Mouse (Mus musculus) cerebellum, postnatal 14 days (tissue): Measurements from ENCODE around the gene Kcnh5.
A peak's percentile ranks its signal among the peaks of the same experiment; 100 is the strongest.

ENCODE experiments used
- DNase-seq, 2 experiments: peaks; one replicate each; pipeline ENCODE4 v3.0.0; 2021; ENCODE audit warnings: mixed read lengths in 2 of 2

Gene Kcnh5

DNA sequence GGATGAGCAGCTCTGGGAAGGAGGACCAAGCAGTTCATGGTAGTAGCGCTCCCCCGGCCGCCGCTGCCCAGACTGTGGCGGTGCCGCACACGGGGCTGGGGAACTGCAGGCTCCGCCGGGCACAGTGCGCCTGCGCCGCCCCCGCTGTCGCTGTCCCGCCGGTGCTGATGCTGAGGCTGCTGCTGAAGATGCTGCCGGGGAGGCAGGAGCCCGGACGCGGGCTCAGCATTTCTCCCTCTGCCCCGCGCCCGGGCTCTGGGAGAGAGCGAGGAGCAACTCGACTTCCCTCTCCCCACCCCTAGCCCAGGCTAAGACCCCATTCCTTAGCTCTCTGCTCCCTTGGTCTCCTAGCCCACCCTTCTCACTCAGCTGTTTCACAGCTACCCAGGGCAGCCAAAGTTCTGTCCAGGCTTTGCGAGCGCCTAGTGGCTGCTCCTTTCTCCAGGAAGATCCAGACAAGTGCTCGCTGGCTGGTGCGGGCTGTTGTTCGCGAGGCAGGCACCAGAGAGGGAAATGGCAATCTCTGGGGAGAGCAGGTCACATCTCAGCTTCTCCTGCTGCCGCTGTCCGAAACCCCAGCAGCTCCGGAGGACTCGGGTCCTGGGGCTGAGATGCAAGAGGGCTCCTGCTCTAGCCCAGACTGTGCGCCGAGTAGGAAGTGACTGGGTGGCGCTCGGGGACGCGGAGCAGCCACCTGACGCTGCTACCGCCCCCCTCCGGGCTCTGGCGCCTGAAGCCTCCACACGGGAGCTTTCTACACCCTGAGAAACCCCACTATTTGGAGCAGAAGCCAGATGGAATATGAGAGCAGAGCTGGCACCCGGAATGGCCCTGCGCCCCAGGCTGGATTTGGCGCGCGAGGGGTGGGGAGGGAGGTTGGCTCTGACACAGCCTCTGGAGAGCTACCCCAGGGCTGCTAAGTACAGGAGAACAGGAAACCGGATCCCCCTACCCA is at the start of gene Kcnh5:
Gene Kcnh5 (minus strand): TSS at position 642 of the 955 bp plus-strand sequence.
- peak; percentile 60 to 62 for DNase-seq

DNA sequence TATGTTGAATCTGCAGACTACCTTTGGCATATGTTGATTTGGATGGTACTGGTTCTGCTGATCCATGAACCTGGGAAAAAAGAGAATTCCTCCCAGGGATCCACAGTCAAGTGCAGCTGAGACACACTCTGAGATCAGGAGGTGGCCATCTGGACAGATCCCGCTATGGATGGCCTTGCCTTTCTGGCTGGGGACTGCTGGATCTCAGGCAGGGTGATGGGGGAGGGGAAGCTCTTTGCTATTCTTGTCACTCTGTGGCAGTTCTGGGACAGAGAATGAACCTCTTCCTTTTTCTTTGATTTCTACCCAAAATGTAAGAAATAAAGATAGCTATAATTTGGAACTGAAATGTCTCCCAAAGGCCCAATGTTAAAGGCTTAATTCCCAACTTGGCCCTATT is 46.8 kb upstream of the Kcnh5 start:
- DNase-seq, result peak; percentile 46 to 47

DNA sequence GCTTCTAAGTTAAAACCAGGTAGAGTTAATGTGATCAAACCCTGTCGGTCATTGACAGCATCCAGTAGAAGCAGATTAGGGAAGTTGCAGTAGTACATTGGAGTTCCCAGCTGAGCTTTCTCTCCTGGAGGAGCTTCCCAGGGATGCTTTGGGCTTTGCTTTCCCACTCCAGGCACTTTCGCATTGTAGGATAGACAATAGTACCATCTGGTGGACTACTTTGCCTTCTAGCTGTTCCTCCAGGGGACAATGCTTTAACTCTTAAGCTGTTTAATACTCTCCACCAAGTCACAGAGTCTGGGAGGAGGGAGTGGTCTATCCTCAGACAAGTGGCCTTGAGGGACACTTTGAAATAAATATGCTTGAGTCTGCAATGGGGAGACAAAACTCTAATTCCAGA is 12.3 kb upstream of the Kcnh5 start:
- no peak for DNase-seq

DNA sequence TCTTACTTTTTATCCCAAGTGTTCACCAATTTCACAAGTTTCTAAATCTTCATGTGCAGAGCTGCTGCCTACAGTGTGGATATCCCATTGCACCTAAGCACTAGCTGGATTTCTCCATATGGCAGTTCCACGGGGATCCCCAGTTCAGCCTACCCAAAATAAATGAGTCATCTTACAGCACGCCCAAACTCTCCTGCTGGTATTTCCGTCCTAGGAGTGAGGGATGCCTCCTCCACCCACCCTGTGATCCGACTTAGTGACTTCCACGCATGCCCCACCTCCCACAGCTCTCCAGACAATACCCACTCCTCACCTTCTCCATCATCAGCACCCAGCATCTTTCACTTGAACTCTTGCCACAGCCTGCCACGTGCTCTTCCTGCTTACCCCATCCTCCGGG is 5.5 kb upstream of the Kcnh5 start:
- DNase-seq, result no peak

DNA sequence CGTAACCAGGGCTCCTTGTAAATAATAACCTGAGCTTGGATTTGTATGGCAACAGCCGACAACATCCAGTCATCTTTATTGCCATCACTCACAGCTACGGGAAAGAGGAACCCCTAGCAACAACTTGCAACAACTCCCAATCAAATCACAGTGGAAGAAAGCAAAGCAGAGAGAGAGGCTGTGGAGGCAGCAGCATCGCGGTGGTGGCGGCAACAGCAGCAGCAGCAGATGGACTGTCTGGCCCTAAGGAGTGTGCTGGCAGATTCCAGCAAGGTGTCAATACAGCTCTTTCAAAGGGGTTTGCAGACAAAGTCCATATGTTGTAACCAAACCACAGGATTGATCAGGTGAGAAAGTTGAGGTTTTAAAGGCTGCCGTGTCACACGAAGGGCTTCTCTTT is 2.4 kb upstream of the Kcnh5 start:
- DNase-seq, result peak; percentile 11 to 16

DNA sequence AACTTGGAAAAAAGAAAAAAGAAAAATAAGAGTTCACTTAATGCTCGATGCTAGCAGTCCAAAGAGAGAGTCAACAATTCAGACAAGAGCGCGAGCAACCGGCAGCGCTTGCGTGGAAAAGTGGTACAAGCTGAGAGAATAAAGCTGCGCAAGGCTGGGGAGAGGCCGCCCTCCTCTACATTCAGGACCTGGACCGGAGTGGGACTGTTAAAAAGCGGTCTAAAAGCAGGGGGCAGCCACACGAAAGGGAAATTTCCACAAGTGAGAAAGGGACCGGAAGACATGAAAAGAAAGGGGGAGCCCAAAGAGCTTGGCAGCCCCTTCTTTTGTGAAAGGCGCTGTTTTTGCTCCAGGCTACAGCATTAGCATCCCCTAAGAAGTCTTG is 506 bp upstream of the Kcnh5 start:
- DNase-seq, result peak; percentile 12

DNA sequence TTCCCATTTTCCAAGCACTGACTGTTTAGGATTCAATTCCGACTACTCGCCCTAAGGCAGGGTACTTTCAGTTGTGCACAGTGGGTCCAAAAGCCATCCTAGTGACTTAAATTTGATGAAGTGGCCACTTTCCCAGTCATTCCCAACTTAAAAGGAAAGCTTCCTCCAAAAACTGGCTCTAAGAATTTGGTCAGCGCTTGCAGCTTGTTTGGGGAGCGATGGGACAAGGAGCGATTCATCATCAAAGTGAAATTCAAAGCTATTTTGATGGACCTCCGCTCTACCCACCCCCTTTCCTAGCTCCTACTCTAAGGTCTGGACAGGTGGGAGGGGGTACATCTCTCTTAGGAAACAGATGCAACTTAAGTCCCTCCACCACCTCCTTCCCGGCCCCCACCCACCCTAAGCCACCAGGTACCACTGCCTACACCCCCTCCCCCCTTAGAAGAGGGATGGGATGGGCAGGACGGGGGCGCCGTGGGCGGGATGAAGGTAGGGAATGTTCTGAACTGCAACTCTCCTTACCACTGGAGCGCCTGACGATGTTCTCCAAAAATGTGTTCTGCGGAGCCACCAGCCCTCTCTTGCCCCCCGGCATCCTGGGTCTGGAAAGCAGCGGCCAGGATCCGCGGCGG is 1.1 kb downstream of the Kcnh5 start:
- DNase-seq, result no peak

DNA sequence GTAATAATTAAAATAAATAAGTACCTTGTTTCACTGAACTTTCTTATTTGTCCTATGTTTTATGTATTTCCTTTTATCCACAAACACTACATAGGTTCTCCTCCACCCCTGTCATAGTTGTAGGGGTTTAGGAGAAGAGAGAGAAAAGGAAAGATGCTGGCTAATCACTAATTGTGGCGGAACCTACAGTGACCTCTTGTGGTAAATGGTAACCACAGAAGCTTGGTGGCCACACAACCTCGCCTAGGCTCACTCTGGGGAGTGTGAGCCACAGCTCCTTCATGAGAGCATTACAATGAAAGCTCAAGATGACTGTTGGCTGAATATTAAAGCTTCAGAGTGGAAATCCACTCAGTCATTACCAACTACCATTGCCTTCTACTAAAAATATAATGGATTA is 6.2 kb downstream of the Kcnh5 start:
- peak; percentile 37 to 49 for DNase-seq

DNA sequence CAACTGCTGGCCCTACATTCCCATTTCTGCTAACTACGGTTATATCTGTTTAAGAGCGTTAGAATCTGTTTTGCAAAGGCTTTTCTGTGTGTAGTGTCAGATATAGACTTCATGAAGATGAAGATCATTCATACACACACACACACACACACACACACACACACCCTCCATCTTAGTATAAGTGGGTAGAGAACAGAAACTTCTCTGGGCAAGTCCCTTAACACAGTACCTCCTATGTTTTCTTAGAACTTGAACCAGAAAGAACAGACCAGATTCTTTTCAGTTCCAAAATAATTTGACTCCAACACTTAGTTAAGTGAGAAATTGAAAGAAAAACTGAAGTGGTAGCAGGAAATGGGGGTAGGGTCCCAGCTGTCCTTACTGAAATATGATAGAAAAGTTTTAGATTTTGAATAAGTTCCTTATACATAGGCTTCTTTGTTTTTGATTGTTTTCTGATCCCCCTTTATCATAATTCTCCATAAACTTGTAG is 24.0 kb downstream of the Kcnh5 start:
- no peak for DNase-seq

DNA sequence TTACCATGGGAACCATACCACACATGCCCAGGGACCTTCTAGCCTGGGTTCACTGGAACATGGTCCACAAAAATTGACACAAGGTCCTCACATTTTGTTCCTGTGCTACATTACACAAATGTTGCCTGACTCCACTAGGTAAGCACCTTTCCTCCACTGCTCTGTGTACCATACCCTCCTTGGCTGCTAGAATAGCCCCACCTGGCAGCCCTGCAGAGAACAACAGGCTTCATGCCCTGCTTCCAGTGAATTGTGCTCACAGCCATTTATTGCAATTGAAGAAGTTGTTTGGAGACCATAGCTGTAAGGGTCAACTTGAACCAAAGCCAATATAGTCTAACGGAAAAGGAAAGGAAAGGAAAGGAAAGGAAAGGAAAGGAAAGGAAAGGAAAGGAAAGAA is 37.3 kb downstream of the Kcnh5 start:
- DNase-seq, result peak; percentile 6 to 7

DNA sequence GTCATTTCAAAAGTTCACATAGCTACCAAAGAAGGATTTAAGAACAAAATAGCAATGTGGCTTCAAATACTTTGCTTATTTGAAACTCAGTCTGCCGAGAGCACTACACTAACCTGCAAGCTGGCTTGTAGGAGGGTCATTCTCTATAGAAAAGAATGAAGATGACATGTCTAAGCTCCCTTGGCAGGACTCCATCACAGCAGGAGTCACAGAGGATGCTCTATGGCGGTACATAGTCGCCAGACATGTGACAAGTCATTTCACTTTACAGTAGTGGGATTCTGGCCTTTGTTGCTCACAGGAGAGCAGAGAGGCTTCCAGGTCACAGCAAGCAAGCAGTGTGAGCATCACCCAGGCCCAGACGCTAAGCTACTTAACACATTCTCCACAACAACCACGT is 85.2 kb downstream of the Kcnh5 start:
- DNase-seq, result peak; percentile 16 to 42

DNA sequence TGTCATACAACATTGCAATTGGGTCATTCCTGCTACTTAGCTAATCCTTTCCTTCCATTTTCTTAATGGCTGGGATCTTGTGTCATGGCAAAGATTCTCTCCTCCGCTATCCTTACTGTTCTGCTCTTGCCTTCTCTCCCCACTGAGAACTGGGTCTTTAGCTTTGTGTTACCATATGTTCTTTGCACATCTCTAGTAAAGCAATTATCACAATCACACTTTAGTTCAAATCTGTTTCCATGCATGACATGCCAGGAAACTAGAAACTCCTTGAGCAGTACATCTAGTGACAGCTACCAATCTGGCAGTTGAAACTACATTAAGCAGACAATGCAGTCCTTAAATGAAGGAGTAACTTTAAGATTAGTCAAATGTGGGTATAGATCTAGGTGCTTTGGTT is 86.2 kb downstream of the Kcnh5 start:
- no peak for DNase-seq

DNA sequence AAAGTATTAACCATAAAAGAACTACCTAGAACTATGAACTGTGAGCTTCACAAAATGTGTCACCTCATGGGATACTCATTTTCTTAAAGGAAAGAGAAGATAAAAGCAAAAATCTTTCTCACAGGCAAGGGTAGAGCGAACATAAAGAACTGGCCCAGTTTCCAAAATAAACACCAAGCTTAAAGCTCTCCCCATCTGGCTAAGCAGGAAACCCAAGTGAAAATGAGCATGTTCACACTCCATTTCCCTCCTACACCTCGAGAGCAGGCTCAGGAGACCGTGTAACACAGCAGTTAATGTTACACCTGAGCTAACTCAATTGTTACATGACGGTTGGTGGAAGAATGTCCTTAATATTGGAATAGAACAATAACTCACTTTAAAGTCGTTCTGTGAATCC is 100.0 kb downstream of the Kcnh5 start:
- DNase-seq, result no peak

DNA sequence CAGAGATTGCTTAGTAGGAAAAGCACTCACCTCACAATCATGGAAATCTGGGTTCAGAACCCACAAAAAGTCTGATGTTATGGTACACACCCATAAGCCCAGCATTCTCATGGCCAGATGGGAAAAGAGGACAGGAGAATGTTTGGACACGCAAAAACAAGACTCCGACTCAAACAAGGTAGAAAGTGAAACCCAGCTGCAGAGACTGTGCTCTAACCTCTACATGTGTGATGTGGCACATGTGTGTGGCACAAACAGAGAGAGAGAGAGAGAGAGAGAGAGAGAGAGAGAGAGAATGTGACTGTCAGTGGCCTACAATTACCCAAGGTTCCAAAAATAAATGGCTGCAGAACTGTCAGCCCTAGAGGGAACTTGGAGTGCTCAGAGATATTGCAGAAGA is 106.1 kb downstream of the Kcnh5 start:
- no peak for DNase-seq

DNA sequence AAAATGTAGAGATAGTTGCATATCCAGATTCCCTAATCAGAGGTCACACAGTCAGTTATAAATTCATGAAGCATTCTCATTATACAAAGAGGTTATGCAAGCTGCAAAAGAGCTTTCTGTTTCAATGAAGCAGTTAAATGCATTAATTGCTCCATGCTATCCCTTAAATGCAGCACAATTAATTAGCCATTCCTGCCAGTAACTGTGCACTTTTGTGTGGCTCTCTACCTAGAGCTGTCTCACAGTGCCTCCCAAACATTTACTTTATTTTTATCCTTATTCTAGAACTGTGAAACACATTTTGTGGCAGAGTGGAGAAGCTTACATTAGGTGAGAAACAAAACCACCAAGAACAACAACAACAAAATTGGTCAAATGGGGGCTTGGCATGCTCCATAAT is 114.6 kb downstream of the Kcnh5 start:
- no peak for DNase-seq

DNA sequence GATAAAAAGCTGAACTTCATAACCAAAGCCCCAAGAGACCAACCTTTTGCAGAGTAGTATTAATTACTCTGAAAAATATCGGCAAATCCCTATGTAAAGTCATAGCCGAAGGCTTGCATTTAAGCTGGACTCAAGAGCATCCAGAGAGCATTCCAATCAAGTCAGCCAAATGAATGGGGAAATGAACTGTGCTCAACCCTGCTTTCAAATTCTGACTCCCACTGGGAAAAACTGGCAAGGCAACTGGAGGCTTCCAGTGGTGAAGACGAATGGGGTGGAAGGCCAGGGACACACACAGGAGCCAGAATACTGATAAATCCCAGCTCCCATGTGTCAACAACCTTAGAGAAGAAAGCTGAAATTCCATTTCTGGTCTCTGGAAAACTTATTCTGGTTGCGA is 115.4 kb downstream of the Kcnh5 start:
- peak in 1 of 2 experiments; percentile 4 for DNase-seq

DNA sequence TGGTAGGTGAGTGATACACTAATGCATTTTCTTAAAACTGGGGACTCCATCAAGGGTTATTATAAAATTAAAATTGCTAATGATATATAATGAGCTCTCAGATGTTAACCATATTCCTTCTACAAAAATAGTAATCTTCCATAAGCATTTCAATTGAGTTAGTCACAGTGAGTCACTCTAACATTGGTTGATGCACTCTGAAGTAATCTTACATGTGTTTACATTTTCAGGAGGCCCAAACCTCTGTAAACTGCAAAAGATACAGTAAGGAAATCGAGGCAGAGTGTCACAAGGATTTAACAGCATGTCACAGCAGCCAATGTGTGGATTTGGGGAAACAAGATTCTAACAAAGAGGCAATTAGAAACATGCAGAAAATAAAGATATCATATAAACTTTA is 123.4 kb downstream of the Kcnh5 start:
- DNase-seq, result no peak

DNA sequence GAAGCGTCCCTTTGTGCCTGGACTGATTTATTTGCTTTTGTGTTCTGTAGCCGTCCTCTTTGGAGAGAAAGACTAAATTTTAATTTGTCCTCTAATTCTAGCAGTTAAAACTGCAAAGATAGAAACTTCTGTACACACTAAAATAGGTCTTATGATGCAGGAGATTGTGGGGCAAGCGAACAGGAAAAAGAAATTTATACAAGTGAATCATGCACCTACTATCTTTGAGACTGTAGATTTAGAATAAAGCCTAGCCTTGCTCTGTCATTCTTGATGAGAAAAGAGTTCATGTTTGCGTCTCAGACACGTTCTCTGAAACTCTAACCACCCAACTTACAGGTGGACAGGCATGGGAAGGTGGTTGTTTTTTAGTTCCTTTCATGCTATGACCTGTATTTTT is 140.4 kb downstream of the Kcnh5 start:
- no peak for DNase-seq

DNA sequence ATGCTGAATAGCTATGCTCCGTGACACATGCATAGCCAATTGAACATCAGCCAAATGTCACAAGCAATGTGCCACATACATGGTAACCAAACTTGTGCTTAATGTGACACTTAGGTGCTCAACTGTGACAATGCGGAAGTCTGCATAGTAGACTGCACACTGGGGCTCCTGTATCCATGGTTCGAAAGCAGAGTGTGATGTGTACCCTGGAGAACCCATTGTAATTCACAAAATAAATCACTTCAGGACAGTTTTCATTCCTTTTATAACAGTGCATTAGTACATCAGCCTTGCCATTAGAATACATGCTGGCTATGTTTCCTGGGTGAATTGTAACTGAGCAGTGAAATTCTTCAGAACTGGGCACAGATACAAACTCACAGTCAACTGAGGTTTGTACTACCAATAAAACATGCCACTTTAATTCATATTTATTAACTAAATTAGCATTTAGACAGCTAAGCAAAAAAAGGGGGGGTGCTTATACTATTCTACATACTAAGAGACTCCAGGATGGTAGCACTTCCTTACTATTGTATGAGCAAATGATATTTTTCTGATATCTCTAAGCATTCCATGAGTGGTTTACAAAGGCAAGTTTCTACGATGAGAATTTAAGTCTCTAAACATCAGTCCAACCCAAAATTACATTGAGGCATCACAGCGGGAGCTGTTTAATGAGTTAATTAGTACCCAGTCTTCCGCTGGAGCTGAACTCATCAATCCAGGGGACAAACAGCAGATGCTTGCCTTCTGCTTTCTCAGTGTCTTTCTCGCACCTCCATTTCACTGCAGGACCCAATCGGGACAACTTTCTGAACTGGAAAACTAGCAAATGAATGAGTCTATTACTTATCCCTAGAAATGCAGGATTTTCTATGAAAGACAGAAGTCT is 144.9 kb downstream of the Kcnh5 start:
- DNase-seq, result no peak

DNA sequence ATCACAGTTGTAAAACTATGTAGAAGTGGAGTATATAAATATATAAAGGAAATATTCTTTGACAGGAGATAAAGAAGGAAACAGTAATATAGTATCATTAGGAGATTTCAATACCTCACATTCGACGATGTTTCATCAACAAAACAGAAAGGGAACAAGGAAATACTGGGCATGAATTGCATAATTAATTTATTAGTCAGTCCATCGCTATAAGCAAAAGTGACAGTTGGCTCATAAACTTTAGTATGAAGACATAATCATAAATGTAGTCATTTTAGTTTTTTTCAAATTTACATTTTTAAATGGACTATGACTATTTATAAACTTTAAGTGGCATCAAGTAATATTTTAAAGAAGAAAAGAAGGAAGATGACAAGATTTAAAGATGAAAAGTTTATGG is 205.9 kb downstream of the Kcnh5 start:
- DNase-seq, result no peak

DNA sequence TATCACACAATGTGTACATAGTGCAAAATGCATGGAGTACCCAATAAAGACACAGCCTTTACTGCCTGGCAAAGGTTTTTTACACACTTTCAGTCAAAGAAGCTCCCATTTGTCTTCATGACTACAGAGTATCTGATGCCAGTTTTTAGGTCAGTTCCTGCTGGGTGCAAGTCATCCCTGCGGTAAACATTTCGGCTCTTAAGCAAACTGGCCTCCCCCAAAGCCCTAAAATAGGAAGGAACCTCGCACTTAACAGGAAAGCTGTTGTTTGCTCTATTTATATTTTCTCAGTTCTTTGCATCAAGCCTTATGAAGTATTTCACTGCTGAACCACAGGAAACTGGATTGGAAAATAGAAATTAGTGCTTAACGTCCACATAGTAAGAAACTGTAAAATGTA is 207.7 kb downstream of the Kcnh5 start:
- no peak for DNase-seq

DNA sequence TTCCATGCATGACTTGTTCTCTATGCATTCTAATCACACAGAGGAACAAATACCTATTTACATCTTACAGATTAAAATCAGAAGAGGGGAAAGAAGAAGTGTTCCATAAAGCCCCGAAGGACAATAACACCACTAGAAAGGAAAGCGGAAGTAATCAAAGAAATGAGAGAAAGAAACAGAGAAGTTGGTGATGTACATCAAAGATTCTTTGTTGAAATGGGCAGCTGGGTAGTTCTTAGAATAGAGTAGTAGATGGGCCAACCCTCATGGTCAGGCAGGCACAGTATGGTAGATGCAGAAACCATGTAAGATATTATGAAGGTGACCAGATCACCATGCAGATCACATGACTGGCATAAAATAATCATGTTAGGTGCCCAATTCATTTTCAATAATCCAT is 210.9 kb downstream of the Kcnh5 start:
- no peak for DNase-seq

DNA sequence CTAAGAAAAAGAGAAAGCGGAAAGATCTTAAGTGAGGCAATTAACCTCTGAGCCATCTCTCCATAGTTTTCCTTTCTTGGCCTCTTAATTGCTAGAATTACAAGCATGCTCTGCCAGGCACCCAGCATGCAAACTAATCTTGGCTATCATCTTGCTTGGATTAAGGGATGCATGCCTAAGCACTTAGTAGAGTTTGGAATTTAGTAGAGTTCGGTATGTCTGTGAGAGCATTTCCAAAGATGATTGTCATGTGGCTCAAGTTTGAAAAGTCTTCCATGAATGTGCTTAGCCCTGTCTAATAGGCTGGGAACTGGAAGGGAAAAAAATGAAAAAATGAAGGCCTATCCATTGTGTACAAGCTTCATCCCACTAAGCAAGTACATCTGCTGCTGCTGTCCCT is 224.5 kb downstream of the Kcnh5 start:
- DNase-seq, result no peak
